Mouse (Mus musculus) duodenum, adult 2 months (tissue): ENCODE data around the gene Abhd5. TPM values are rescaled to one million over a fixed set of nuclear protein-coding genes. Genes with fewer than 3 reads are reported as not detected.

Source experiments
- polyA plus RNA-seq: library from polyadenylated mRNA; depleted of rRNA; stranded (reverse); fragments of >200 nt; gene quantifications from 2 replicates; pipeline ENCODE4 v1.2.3, GENCODE M21; 2012; ENCODE audit warnings: low replicate concordance; rRNA removed

The Abhd5 gene
- 5.6 and 9.1 TPM in 2 replicates for polyA plus RNA-seq

DNA sequence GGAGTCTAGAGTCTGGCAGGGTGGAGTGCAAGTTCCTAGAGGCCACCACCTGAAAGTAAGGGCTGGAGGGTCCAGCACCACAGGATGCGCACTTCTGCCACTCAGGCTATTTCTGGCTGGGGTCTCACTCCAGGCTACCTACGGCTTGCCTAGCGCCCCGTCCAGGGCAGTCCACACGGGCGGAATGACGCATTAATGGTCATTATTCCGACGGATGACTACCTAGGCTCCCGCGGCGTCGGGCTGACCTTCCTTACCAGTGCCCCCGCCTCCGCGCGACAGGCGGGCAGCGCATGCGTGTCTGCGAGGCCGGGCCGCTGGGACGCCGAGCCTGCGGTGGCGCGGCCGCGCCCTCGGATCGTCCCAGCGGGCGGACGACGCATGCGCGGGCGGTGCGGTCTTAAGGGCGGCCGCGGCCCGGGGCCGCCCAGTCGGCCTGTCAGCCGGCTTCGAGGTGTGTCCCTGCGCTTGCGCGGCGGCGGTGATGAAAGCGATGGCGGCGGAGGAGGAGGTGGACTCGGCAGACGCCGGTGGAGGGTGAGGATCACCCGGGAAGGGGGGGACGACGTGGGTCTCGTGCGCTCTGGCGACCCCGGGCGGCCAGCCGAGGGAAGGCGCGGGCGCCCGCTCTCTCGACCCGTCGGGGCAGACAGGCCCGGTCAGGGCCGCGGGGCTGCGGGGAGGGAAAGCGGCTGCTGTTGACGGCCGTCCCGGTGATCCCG is at the start of gene Abhd5:
TSS of gene Abhd5 (plus strand) at position 306 of the 722 bp plus-strand sequence.

Other genes starting within 250 kb of the Abhd5 start
- gene Snrk, start 234.3 kb upstream of the Abhd5 start, polyA plus RNA-seq = 23.4 and 33.2 TPM in 2 replicates
- gene Ano10, start 57.2 kb upstream of the Abhd5 start, polyA plus RNA-seq = 32.4 and 74.9 TPM in 2 replicates